In genomic region chr4:105273486-105273885, GRCm38 (mm10) we compare ENCODE assay signal across 30 mouse cellular contexts.
"Had no signal": no experiment of that assay in that cellular context is flagged by ENCODE, and none has a peak within 500 bp of the region (broad histone marks: within the 10 kb centered on the region; RNA-seq: fewer than 3 reads in every experiment).

No protein-coding gene starts in this region.

- H3K36me3 ChIP-seq: limb, embryonic 10.5 days; limb, embryonic 12.5 days; limb, embryonic 13.5 days; limb, embryonic 15.5 days; liver, embryonic 12.5 days; liver, embryonic 13.5 days; liver, embryonic 15.5 days; lung, embryonic 15.5 days; midbrain, embryonic 10.5 days; midbrain, embryonic 12.5 days; midbrain, embryonic 13.5 days; midbrain, embryonic 15.5 days; neural tube, embryonic 12.5 days had no signal

- H3K4me3 ChIP-seq: limb, embryonic 10.5 days; limb, embryonic 12.5 days; limb, embryonic 13.5 days; limb, embryonic 15.5 days; liver, embryonic 12.5 days; liver, embryonic 13.5 days; liver, embryonic 15.5 days; lung, embryonic 15.5 days; megakaryocyte, embryonic 14.5 days; midbrain, embryonic 10.5 days; midbrain, embryonic 12.5 days; midbrain, embryonic 13.5 days; midbrain, embryonic 15.5 days; myocyte; neural tube, embryonic 12.5 days had no signal

- H3K4me1 ChIP-seq: liver, embryonic 12.5 days; liver, embryonic 13.5 days; liver, embryonic 15.5 days had no signal

- H3K4me2 ChIP-seq: limb, embryonic 12.5 days; limb, embryonic 13.5 days; limb, embryonic 15.5 days; liver, embryonic 11.5 days; liver, embryonic 12.5 days; liver, embryonic 13.5 days; liver, embryonic 15.5 days; lung, embryonic 14.5 days; lung, embryonic 15.5 days; midbrain, embryonic 12.5 days; midbrain, embryonic 13.5 days; midbrain, embryonic 15.5 days; neural tube, embryonic 12.5 days had no signal

- H3K9ac ChIP-seq: limb, embryonic 12.5 days; limb, embryonic 13.5 days; limb, embryonic 15.5 days; liver, embryonic 12.5 days; liver, embryonic 13.5 days; liver, embryonic 14.5 days; liver, embryonic 15.5 days; liver, postnatal 0 days; lung, embryonic 14.5 days; lung, embryonic 15.5 days; midbrain, embryonic 12.5 days; midbrain, embryonic 13.5 days; midbrain, embryonic 15.5 days; neural tube, embryonic 12.5 days had no signal

- DNase-seq: left cerebral cortex, postnatal 4 days; liver; liver, embryonic 13.5 days; liver, postnatal 0 days; lung, adult 18-20 months; lung, adult 2 months; lung, embryonic 14.5 days; lung, postnatal 10 days; lung, postnatal 14 days; lung, postnatal 36 days; lung, postnatal 4 days had no signal

- H3K27ac ChIP-seq: limb, embryonic 10.5 days; limb, embryonic 12.5 days; limb, embryonic 13.5 days; limb, embryonic 15.5 days; liver, embryonic 12.5 days; liver, embryonic 13.5 days; liver, embryonic 14.5 days; liver, embryonic 15.5 days; lung, embryonic 15.5 days; macrophage; midbrain, embryonic 10.5 days; midbrain, embryonic 12.5 days; midbrain, embryonic 13.5 days; midbrain, embryonic 15.5 days; neural tube, embryonic 12.5 days had no signal

- ATAC-seq: liver, embryonic 12.5 days; liver, postnatal 0 days; lung, postnatal 0 days; midbrain, embryonic 13.5 days; midbrain, embryonic 15.5 days; midbrain, embryonic 16.5 days had no signal

- H3K9me3 ChIP-seq: limb, embryonic 10.5 days; limb, embryonic 12.5 days; limb, embryonic 13.5 days; limb, embryonic 15.5 days; liver, embryonic 12.5 days; liver, embryonic 13.5 days; liver, embryonic 15.5 days; lung, embryonic 15.5 days; midbrain, embryonic 10.5 days; midbrain, embryonic 12.5 days; midbrain, embryonic 13.5 days; midbrain, embryonic 15.5 days; neural tube, embryonic 12.5 days had no signal

- H3K27me3 ChIP-seq: limb, embryonic 12.5 days; limb, embryonic 13.5 days; limb, embryonic 15.5 days; liver, embryonic 12.5 days; liver, embryonic 13.5 days; liver, embryonic 15.5 days; lung, embryonic 15.5 days; midbrain, embryonic 13.5 days; midbrain, embryonic 15.5 days; neural tube, embryonic 12.5 days had no signal
